Mouse (Mus musculus) neural tube, embryonic 11.5 days (tissue): Measurements from ENCODE around the gene Col13a1. TPM values are rescaled to one million over a fixed set of nuclear protein-coding genes. Genes with fewer than 3 reads are reported as not detected.

ENCODE experiments used
- ATAC-seq: fragments of 200-750 bp; cut with Nextera tagmentation; 2 replicates; pipeline ENCODE4 v1.8.0; 2017; ENCODE audit warnings: moderate number of reproducible peaks, mild to moderate bottlenecking, moderate TSS enrichment, moderate library complexity; ENCODE audit not compliant: insufficient read depth, low FRiP score, low TSS enrichment
- DNase-seq: peaks from one replicate; pipeline ENCODE4 v3.0.0-alpha.2; 2015; ENCODE audit warnings: low spot score
- H3K27ac ChIP-seq: fragments of 300-500 bp; sonication (generic); 2 replicates; pipeline ENCODE4 v1.5.1; 2014; ENCODE audit warnings: low read depth, mild to moderate bottlenecking, low read length
- H3K27me3 ChIP-seq: fragments of 300-500 bp; sonication (generic); 2 replicates; pipeline ENCODE4 v1.6.1; 2014; ENCODE audit warnings: mild to moderate bottlenecking, low read length, mixed read lengths; ENCODE audit not compliant: control insufficient read depth, insufficient read depth
- H3K36me3 ChIP-seq: fragments of 300-500 bp; sonication (generic); 2 replicates; pipeline ENCODE4 v1.6.1; 2014; ENCODE audit warnings: mild to moderate bottlenecking, low read length, moderate library complexity, mixed read lengths; ENCODE audit not compliant: control insufficient read depth, insufficient read depth
- H3K4me1 ChIP-seq: fragments of 300-500 bp; sonication (generic); 2 replicates; pipeline ENCODE4 v1.6.1; 2014; ENCODE audit warnings: low read length, mixed read lengths; ENCODE audit not compliant: control insufficient read depth, insufficient read depth
- H3K4me2 ChIP-seq: fragments of 300-500 bp; sonication (generic); 2 replicates; pipeline ENCODE4 v1.6.1; 2014; ENCODE audit warnings: low read depth, mild to moderate bottlenecking, moderate library complexity
- H3K4me3 ChIP-seq: fragments of 300-500 bp; sonication (generic); 2 replicates; pipeline ENCODE4 v1.5.1; 2014; ENCODE audit warnings: low read depth, low read length
- H3K9ac ChIP-seq: fragments of 300-500 bp; sonication (generic); 2 replicates; pipeline ENCODE4 v1.6.1; 2014; ENCODE audit warnings: mild to moderate bottlenecking, low read length
- H3K9me3 ChIP-seq: fragments of 300-500 bp; sonication (generic); 2 replicates; pipeline ENCODE4 v1.6.1; 2016; ENCODE audit warnings: low read length; ENCODE audit not compliant: control insufficient read depth
- WGBS: fragments of 180-500 bp; shearing (Covaris S2); extraction: QIAGEN DNeasy Blood & Tissue Kit; methylation state at CpG from one replicate; pipeline ENCODE4 v1.1.7; 2014; 5-methylcytosine and 5-hydroxymethylcytosine counted together
- polyA plus RNA-seq: library from polyadenylated mRNA; unstranded; fragments of >200 nt; fragmentation: Nextera tagmentation; extraction: Ambion mirVana; gene quantifications from 2 replicates; pipeline ENCODE4 v1.2.1, GENCODE M21; 2014

The Col13a1 gene
- polyA plus RNA-seq, 1 experiment from 2014 or later = 2.4 TPM

DNA sequence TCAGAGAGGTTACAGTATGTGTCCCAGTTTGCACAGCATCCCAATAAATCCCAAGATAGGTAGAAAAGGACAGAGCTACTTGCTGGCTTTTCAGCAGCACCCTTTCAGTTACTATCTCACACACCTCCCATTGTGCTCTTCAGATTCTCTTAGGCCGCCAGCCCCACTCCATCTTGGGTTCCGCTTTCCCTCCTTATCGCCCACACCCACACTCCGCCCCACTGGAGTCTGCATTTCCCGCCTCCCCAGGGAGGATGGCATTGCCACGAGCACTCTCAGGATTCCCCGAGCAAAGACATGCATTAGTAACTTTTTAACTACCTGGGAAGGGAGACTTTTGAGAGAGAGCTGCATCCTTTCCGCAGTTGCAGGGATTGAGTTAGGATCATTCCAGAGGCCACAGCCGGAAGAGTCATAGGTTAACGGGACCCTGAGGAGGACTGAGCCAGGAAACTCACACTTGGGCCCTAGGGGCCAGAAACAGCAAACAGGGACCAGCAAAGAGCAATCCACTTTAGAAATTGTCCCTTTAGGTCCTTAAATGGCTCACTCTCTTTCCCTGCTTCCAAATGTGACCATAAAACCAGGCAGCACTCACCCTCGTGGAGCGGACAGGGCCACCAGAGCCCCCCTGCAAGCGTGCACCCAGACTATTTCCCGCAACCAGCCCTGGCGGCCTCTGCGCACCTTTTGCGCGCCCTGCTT lies 1.4 kb downstream of the Col13a1 start:
- Histone ChIP-seq H3K27me3 (peaks cover 42% of the 10 kb centered on the region), H3K4me1 (peaks cover 10% of the 10 kb centered on the region), H3K27ac (no peak overlapping the region), H3K9me3 (no peaks in the 10 kb centered on the region), H3K9ac (0 out of 2 replicates have a peak overlapping the region, but pooled peaks have one; percentile 15), H3K4me2 (peak overlapping the region; percentile 71), H3K4me3 (peak overlapping the region; percentile 32), H3K36me3 (no peaks in the 10 kb centered on the region)
- DNase-seq (no peak), ATAC-seq (no peak)
- 1% methylated on average over 18 of the region's 18 CpGs for WGBS

DNA sequence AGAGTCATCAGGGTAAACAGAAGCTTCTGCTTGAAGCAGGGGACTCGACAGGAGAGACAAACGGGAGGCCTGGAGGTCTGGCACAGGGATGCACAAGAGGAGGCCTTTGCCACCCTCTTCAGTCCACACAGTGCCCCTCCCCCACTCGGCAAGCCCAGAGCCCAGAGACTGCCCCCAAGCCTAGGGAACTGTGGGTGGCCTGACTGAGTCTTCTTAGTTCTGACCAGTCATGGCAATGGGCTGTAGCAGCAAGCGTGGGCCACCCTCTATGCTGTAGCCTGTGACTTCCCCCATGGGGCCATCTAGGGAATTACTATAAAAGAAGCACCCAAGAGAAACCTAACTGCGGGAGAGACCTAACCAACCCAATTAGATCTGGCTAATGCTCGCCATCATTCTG lies 1.9 kb downstream of the Col13a1 start:
- Histone ChIP-seq H3K4me2 (no peak overlapping the region; the same call in 1 of the 2 replicates), H3K9ac (no peak overlapping the region), H3K4me1 (peaks cover 10% of the 10 kb centered on the region), H3K36me3 (no peaks in the 10 kb centered on the region), H3K27me3 (peaks cover 42% of the 10 kb centered on the region), H3K4me3 (no peak overlapping the region), H3K27ac (no peak overlapping the region), H3K9me3 (no peaks in the 10 kb centered on the region)
- WGBS = 3% methylated on average over 6 of the region's 6 CpGs
- ATAC-seq (no peak), DNase-seq (no peak)

DNA sequence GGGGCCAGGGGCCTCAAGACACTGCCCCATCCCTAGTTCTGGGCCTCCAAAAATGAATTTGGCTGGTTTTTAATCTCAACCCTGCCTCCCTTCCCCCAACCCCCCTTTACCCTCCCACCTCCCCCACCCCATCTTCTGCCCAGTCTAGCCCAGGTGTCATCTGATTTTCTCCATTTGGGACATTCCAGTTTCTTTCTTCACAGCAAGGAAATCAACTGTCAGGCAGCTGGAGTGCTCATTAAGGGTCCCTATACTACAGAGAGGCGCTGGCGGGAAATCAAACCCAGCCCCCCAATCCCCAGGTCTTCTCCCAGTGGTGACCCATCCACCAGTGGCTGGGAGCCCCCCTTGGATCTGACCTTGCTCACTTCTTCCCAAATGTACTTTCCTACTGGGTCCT lies 4.3 kb downstream of the Col13a1 start:
- peaks cover 10% of the 10 kb centered on the region for H3K4me1 ChIP-seq
- ATAC-seq (no peak), DNase-seq (no peak)
- no peak overlapping the region for H3K9ac ChIP-seq
- WGBS = 71% methylated on average over 2 of the region's 2 CpGs
- no peak overlapping the region for H3K4me3 ChIP-seq
- H3K27ac ChIP-seq = no peak overlapping the region
- no peaks in the 10 kb centered on the region for H3K9me3 ChIP-seq
- H3K36me3 ChIP-seq = no peaks in the 10 kb centered on the region
- H3K27me3 ChIP-seq = peaks cover 36% of the 10 kb centered on the region
- no peak overlapping the region for H3K4me2 ChIP-seq

DNA sequence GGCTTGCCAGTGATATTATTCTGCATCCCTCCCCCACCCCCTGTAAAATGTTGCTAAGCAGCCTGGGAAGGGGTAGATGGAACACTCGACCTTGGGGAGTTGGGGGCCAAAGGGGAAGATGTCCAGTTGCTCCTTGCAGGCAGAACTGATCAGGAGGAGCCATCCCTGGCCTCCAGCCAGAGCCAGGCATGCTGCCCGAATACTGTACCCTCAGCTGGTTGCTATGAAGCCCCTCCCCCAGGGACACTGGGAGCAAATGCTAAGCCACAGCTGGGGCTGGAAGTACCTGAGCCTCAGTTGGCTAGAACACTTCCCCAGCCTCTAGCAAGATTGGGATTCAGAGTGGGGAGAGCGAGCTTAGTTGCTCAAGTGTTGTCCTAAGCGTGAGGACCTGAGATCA lies 6.9 kb downstream of the Col13a1 start:
- peaks cover 11% of the 10 kb centered on the region for H3K27me3 ChIP-seq
- WGBS = 16% methylated on average over 4 of the region's 4 CpGs
- ATAC-seq = no peak

DNA sequence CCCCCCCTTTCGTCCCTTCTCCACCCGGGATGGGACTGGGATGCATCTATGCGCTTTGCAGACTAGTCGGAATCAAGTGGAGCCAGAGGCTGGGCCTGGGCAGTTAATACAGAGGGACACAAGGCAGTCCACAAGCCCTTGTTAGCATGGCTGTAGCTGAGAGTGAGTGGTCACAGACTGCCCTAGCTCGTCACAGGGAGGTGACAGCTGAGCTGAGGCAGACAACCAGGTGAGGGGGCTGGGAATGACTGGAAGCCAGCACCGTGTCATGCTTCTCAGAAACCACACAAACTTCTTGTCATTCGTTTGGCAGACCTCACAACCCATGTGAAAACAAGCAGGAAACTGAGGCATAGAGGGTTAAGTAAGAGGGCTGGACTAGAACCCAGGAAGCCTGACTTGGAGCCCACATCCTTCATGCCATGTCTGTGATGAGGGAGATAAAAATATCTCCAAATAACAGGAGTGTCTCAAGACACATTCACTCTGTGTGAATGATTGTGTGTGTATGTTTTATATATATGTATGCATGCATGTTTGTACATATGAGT lies 10.8 kb downstream of the Col13a1 start:
- Histone ChIP-seq H3K9ac (no peak overlapping the region), H3K9me3 (no peaks in the 10 kb centered on the region), H3K36me3 (no peaks in the 10 kb centered on the region), H3K4me1 (peaks cover 4% of the 10 kb centered on the region; the same call in 1 of the 2 replicates), H3K4me2 (no peak overlapping the region), H3K4me3 (no peak overlapping the region), H3K27ac (no peak overlapping the region), H3K27me3 (no peaks in the 10 kb centered on the region)
- no peak for ATAC-seq
- WGBS = 79% methylated on average over 7 of the region's 7 CpGs
- DNase-seq = no peak

More for the DNA sequence above, 6.9 kb downstream of the Col13a1 start:
- Histone ChIP-seq H3K9ac (no peak overlapping the region), H3K9me3 (no peaks in the 10 kb centered on the region), H3K27ac (no peak overlapping the region), H3K4me2 (no peak overlapping the region), H3K4me1 (no peaks in the 10 kb centered on the region; the same call in 1 of the 2 replicates), H3K4me3 (no peak overlapping the region), H3K36me3 (no peaks in the 10 kb centered on the region)
- DNase-seq = no peak

DNA sequence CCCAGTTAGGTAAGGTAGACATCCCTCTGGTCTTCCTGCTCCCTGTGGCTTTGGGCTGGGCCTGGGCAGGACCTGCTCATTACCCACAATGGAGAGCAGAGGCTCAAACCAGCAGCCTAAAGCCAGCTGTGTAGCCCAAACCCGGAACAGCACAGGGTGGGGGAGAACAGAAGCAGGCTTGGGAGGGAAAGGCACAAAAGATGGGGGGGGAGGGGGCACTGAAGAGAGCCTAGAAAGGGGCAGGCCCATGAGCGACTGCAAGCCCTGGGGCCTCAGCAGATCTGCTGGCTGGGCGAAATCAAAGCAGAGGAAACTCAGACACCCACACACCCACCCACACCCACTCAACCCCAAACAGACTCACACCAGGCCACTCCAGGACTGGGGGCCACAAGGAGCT lies 11.7 kb downstream of the Col13a1 start:
- Histone ChIP-seq H3K9me3 (no peaks in the 10 kb centered on the region), H3K4me3 (no peak overlapping the region), H3K27me3 (no peaks in the 10 kb centered on the region), H3K27ac (no peak overlapping the region), H3K9ac (no peak overlapping the region), H3K4me1 (peaks cover 4% of the 10 kb centered on the region; the same call in 1 of the 2 replicates), H3K36me3 (no peaks in the 10 kb centered on the region), H3K4me2 (no peak overlapping the region)
- 63% methylated on average over 3 of the region's 3 CpGs for WGBS
- ATAC-seq (no peak), DNase-seq (no peak)

DNA sequence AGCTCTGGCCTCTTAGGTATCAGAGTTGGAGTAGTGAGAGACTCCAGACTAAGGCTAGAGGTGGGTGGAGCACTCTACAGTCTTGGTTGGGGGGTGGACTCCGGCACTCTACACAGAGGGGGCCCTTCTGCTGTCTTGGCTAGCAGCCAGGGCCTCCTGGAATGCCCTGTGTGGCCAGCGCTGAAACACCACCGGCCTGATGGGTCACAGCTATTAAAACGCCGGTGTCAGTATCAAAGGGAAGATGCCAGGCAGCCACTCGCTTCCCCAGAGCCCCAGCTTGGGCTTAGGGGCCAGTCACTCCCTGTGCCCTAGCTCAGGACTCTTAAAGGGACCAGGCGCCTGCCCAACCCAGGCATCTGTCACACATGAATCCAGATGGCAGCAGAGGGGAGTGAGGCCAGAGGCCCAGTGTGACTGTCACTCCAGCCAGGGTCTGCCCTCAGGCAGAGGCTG lies 13.5 kb downstream of the Col13a1 start:
- DNase-seq (no peak), ATAC-seq (no peak)
- 23% methylated on average over 7 of the region's 7 CpGs for WGBS
- Histone ChIP-seq H3K4me2 (no peak overlapping the region), H3K36me3 (no peaks in the 10 kb centered on the region), H3K27me3 (no peaks in the 10 kb centered on the region), H3K4me3 (no peak overlapping the region), H3K9me3 (no peaks in the 10 kb centered on the region), H3K4me1 (peaks cover 4% of the 10 kb centered on the region; the same call in 1 of the 2 replicates), H3K27ac (no peak overlapping the region), H3K9ac (no peak overlapping the region)

DNA sequence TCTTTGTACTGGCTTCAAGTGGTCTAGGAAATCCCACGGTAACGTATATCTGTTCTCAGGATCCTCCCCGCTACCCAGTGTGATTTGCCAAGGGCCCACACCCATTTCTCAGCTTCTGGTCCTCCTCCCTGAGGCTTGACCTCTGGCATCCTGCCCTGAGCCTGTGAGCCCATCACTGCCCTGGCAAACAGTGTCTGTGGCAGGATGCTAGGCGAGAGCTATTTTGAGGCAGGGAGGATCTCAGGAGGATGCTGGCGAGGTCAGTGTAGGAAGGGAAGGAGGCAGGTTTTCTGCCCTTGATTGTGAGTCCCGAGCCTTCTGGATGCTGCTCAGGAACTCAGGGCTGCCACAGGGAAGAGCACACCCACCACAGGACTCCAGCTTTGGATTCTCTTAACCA lies 22.2 kb downstream of the Col13a1 start:
- no peak for ATAC-seq
- Histone ChIP-seq H3K9me3 (no peaks in the 10 kb centered on the region), H3K27me3 (no peaks in the 10 kb centered on the region), H3K4me2 (no peak overlapping the region), H3K27ac (no peak overlapping the region), H3K4me3 (no peak overlapping the region), H3K4me1 (no peaks in the 10 kb centered on the region), H3K9ac (no peak overlapping the region), H3K36me3 (no peaks in the 10 kb centered on the region)
- 82% methylated on average over 6 of the region's 6 CpGs for WGBS
- no peak for DNase-seq

DNA sequence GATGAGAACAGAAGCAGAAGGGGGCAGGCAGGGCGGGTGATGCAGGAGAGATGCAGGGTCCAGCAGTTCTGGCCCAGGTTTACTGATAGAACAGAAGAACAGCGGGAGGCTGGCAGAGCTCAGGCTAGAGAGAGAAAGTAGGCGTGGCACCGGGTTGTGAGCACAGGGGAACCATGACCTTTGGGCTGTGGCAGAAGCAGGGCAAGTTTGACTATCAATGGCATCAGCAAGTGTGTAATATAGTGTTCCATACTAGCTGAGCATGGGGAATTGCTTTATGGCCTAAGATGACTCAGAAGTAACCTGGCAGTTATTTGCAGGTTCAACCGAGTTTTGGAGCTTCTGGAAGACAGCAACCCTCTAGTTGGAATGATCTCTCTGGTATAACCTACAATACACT lies 25.0 kb downstream of the Col13a1 start:
- Histone ChIP-seq H3K27ac (no peak overlapping the region), H3K27me3 (no peaks in the 10 kb centered on the region), H3K36me3 (no peaks in the 10 kb centered on the region), H3K4me3 (no peak overlapping the region), H3K9ac (no peak overlapping the region), H3K4me1 (no peaks in the 10 kb centered on the region), H3K4me2 (no peak overlapping the region), H3K9me3 (no peaks in the 10 kb centered on the region)
- ATAC-seq (no peak), DNase-seq (no peak)
- 62% methylated on average over 5 of the region's 5 CpGs for WGBS
